Mouse (Mus musculus) CH12.LX (cell line): ENCODE measurements around the gene Tns4. TPM values are rescaled to one million over a fixed set of nuclear protein-coding genes. Genes with fewer than 3 reads are reported as not detected.

Experiments used
- DNase-seq: peaks from one replicate; pipeline ENCODE4 v3.0.0-alpha.2; 2013; ENCODE audit errors: extremely low read depth
- H3K27ac ChIP-seq: 2 replicates; pipeline ENCODE4 v1.5.1; 2012; ENCODE audit warnings: low read depth, mild to moderate bottlenecking, control low read depth, moderate library complexity; ENCODE audit not compliant: insufficient read depth
- H3K27me3 ChIP-seq: replicated peaks from 2 replicates; pipeline ENCODE3; 2012; ENCODE audit warnings: inconsistent platforms
- H3K36me3 ChIP-seq, 2 experiments: replicated peaks in 1 of 2; 2 replicates each; pipeline versions ENCODE3 to v1.6.1; 2012; ENCODE audit warnings: inconsistent platforms in 1 of 2, low read length in 1 of 2, mild to moderate bottlenecking in 1 of 2, mixed read lengths in 1 of 2, moderate library complexity in 1 of 2; ENCODE audit not compliant: control insufficient read depth in 1 of 2, insufficient read depth in 1 of 2
- H3K4me1 ChIP-seq, 2 experiments: 2 replicates each; pipeline ENCODE4 v1.6.1; 2012; ENCODE audit warnings: inconsistent platforms in 1 of 2, moderate library complexity in 1 of 2; ENCODE audit not compliant: insufficient read depth in 2 of 2, control insufficient read depth in 1 of 2
- H3K4me2 ChIP-seq: 2 replicates; pipeline ENCODE4 v1.6.1; 2012; ENCODE audit warnings: low read depth, mild to moderate bottlenecking, control low read depth; ENCODE audit not compliant: poor library complexity, insufficient read depth, severe bottlenecking
- H3K4me3 ChIP-seq, 3 experiments: fragments of 150-350 bp in 1 of 3; sonication (generic) in 1 of 3; replicated peaks in 1 of 3; 2 replicates each; pipeline versions ENCODE3 to v1.5.1; 2011 to 2012; ENCODE audit warnings: low read depth in 2 of 3, low read length in 2 of 3, mild to moderate bottlenecking in 2 of 3, moderate library complexity in 2 of 3, control low read depth in 1 of 3, improper control_type of control experiment in 1 of 3, inconsistent platforms in 1 of 3, mixed read lengths in 1 of 3; ENCODE audit not compliant: poor library complexity in 1 of 3
- H3K79me2 ChIP-seq: replicated peaks from 2 replicates; pipeline ENCODE4 v1.6.1; 2012; ENCODE audit warnings: mild to moderate bottlenecking, moderate library complexity; ENCODE audit not compliant: control insufficient read depth, poor library complexity, insufficient read depth, severe bottlenecking; ENCODE audit errors: extremely low read depth
- H3K9ac ChIP-seq: 2 replicates; pipeline ENCODE4 v1.6.1; 2012; ENCODE audit warnings: low read depth, mild to moderate bottlenecking, control low read depth, moderate library complexity; ENCODE audit not compliant: insufficient read depth
- H3K9me3 ChIP-seq: replicated peaks from 2 replicates; pipeline ENCODE3; 2012; ENCODE audit warnings: low read length, inconsistent platforms, mixed read lengths
- CHD2 ChIP-seq: IDR thresholded peaks from 2 replicates; pipeline ENCODE4 v1.6.1; 2011; ENCODE audit warnings: low read length, improper control_type of control experiment
- ELF1 ChIP-seq: IDR thresholded peaks from 2 replicates; pipeline ENCODE4 v1.6.1; 2014; ENCODE audit warnings: low read depth, mild to moderate bottlenecking, inconsistent platforms, low read length, improper control_type of control experiment
- EP300 ChIP-seq: IDR thresholded peaks from 2 replicates; pipeline ENCODE4 v1.6.1; 2011; ENCODE audit warnings: low read length, improper control_type of control experiment
- GABPA ChIP-seq: IDR thresholded peaks from 2 replicates; pipeline ENCODE4 v1.6.1; 2012; ENCODE audit warnings: low read depth, low read length, improper control_type of control experiment, inconsistent platforms; ENCODE audit not compliant: insufficient replicate concordance
- IRF4 ChIP-seq: IDR thresholded peaks from 2 replicates; pipeline ENCODE4 v1.6.1; 2014; ENCODE audit warnings: low read depth, mild to moderate bottlenecking, inconsistent platforms, low read length, improper control_type of control experiment
- JUN ChIP-seq: IDR thresholded peaks from 2 replicates; pipeline ENCODE4 v1.6.1; 2011; ENCODE audit warnings: low read depth, mild to moderate bottlenecking, low read length, improper control_type of control experiment, moderate library complexity; ENCODE audit not compliant: insufficient read depth
- KAT2A ChIP-seq: IDR thresholded peaks from 2 replicates; pipeline ENCODE4 v1.6.1; 2012; ENCODE audit warnings: low read length, improper control_type of control experiment, inconsistent platforms; ENCODE audit not compliant: insufficient replicate concordance
- MAZ ChIP-seq: IDR thresholded peaks from 2 replicates; pipeline ENCODE4 v1.6.1; 2012; ENCODE audit warnings: low read depth, mild to moderate bottlenecking, inconsistent platforms, low read length, improper control_type of control experiment, moderate library complexity
- MEF2A ChIP-seq: IDR thresholded peaks from 2 replicates; pipeline ENCODE4 v1.6.1; 2014; ENCODE audit warnings: low read depth, mild to moderate bottlenecking, inconsistent platforms, low read length, improper control_type of control experiment, borderline replicate concordance
- MXI1 ChIP-seq: IDR thresholded peaks from 2 replicates; pipeline ENCODE4 v1.6.1; 2011; ENCODE audit warnings: mild to moderate bottlenecking, low read depth, low read length, improper control_type of control experiment
- MYC ChIP-seq: IDR thresholded peaks from 2 replicates; pipeline ENCODE4 v1.6.1; 2011; ENCODE audit warnings: low read depth, mild to moderate bottlenecking, improper control_type of control experiment, low read length
- POLR2A ChIP-seq: IDR thresholded peaks from 2 replicates; pipeline ENCODE4 v1.6.1; 2011; ENCODE audit warnings: low read depth, mild to moderate bottlenecking, improper control_type of control experiment, low read length
- POLR2AphosphoS2 ChIP-seq: IDR thresholded peaks from 2 replicates; pipeline ENCODE4 v1.6.1; 2011; ENCODE audit warnings: low read depth, low read length, improper control_type of control experiment
- RAD21 ChIP-seq: IDR thresholded peaks from 2 replicates; pipeline ENCODE4 v1.6.1; 2011; ENCODE audit warnings: low read depth, mild to moderate bottlenecking, low read length, improper control_type of control experiment, moderate library complexity
- RCOR1 ChIP-seq: conservative IDR thresholded peaks from 2 replicates; pipeline ENCODE4 v1.6.1; 2012; ENCODE audit warnings: low read depth, mild to moderate bottlenecking, inconsistent platforms, low read length, improper control_type of control experiment
- TBP ChIP-seq: conservative IDR thresholded peaks from 2 replicates; pipeline ENCODE4 v1.6.1; 2011; ENCODE audit warnings: low read depth, low read length, improper control_type of control experiment
- USF1 ChIP-seq: IDR thresholded peaks from 2 replicates; pipeline ENCODE4 v1.6.1; 2014; ENCODE audit warnings: low read depth, mild to moderate bottlenecking, inconsistent platforms, low read length, improper control_type of control experiment
- USF2 ChIP-seq: conservative IDR thresholded peaks from 2 replicates; pipeline ENCODE4 v1.6.1; 2011; ENCODE audit warnings: low read depth, low read length, improper control_type of control experiment
- ZC3H11A ChIP-seq: IDR thresholded peaks from 2 replicates; pipeline ENCODE4 v1.6.1; 2012; ENCODE audit warnings: low read depth, mild to moderate bottlenecking, inconsistent platforms, low read length, improper control_type of control experiment
- ZMIZ1 ChIP-seq: IDR thresholded peaks from 2 replicates; pipeline ENCODE4 v1.6.1; 2012; ENCODE audit warnings: low read depth, mild to moderate bottlenecking, inconsistent platforms, low read length, improper control_type of control experiment
- ZNF384 ChIP-seq: IDR thresholded peaks from 2 replicates; pipeline ENCODE4 v1.6.1; 2012; ENCODE audit warnings: low read depth, low read length, improper control_type of control experiment, inconsistent platforms
- dilution Hi-C: fragments of 300-500 bp; cut with MboI; formaldehyde crosslinking; loops from 2 replicates; pipeline ENCODE4 v1.14.3; 2020; ENCODE audit warnings: low sequenced_read_pairs; ENCODE audit not compliant: extremely low pct_unique_long_range_greater_than_20kb, extremely low pct_ligation_motif_present
- in situ Hi-C: fragments of 300-500 bp; cut with MboI; formaldehyde crosslinking; loops from 3 replicates; pipeline ENCODE4 v1.14.3; 2019; ENCODE audit warnings: low sequenced_read_pairs, low pct_ligation_motif_present, low pct_unique_long_range_greater_than_20kb, mixed read lengths
- polyA plus RNA-seq: library from polyadenylated mRNA; unstranded; fragments of >175 nt; gene quantifications from 2 replicates; pipeline ENCODE4 v1.2.1, GENCODE M21; 2012; ENCODE audit warnings: low read depth; ENCODE audit not compliant: insufficient read length
- total RNA-seq, 2 experiments: library from RNA; depleted of rRNA; stranded (reverse); fragments of 300-350 nt in 1 of 2; fragments of >200 nt in 1 of 2; gene quantifications; 2 replicates each; pipeline ENCODE4 v1.2.3; 2012 to 2014

Tns4 gene
- total and polyA plus RNA-seq, 3 experiments: 0.04 to 0.11 TPM; not detected in 1

- Histone ChIP-seq H3K36me3 (no peaks in the 10 kb centered on the region), H3K9me3 (peaks cover 2% of the 10 kb centered on the region), H3K4me1 (no peaks in the 10 kb centered on the region), H3K27ac (no peak overlapping the region), H3K4me2 (no peak overlapping the region), H3K27me3 (peaks cover 56% of the 10 kb centered on the region), H3K4me3 (no peak overlapping the region), H3K9ac (no peak overlapping the region), H3K79me2 (no peaks in the 10 kb centered on the region)
- no peak for DNase-seq
- no peak for TF ChIP-seq RCOR1
- no peak for TF ChIP-seq MAZ
- no peak for TF ChIP-seq CHD2
- TF ChIP-seq ZNF384: 0 out of 2 replicates have a peak, but pooled peaks have one; percentile 9
- in situ Hi-C loops: no loop called here
- dilution Hi-C loops: no loop called here
Measured at GRCm38 (mm10) chr11:99077869-99078268, 11.2 kb downstream of the Tns4 start.

GRCm38 (mm10) chr11:99076744-99077319, 12.3 kb downstream of the Tns4 start:
- no peak for TF ChIP-seq MXI1
- TF ChIP-seq CHD2: no peak
- no peak for TF ChIP-seq TBP
- no peak for TF ChIP-seq USF2
- no peak for TF ChIP-seq KAT2A
- no peak for DNase-seq
- dilution Hi-C loops: no loop called here
- no peaks in the 10 kb centered on the region for H3K79me2 ChIP-seq
- H3K36me3 ChIP-seq: no peaks in the 10 kb centered on the region
- in situ Hi-C loops: no loop called here
- H3K27ac ChIP-seq: no peak overlapping the region
- peaks cover 57% of the 10 kb centered on the region for H3K27me3 ChIP-seq
- H3K9me3 ChIP-seq: peaks cover 2% of the 10 kb centered on the region
- H3K4me1 ChIP-seq: 0 out of 4 replicates have a peak, but pooled peaks cover 0 to 2% of the 10 kb centered on the region in 2 experiments
- no peak overlapping the region for H3K4me3 ChIP-seq
- H3K4me2 ChIP-seq: no peak overlapping the region
- no peak overlapping the region for H3K9ac ChIP-seq

GRCm38 (mm10) chr11:99073781-99074180, 15.3 kb downstream of the Tns4 start:
- no peak overlapping the region for H3K27ac ChIP-seq
- no peaks in the 10 kb centered on the region for H3K9me3 ChIP-seq
- in situ Hi-C loops: no loop called here
- dilution Hi-C loops: no loop called here
- peaks cover 54% of the 10 kb centered on the region for H3K27me3 ChIP-seq
- TF ChIP-seq ELF1 (no peak), ZMIZ1 (no peak), RAD21 (no peak), POLR2AphosphoS2 (no peak), EP300 (no peak), USF1 (no peak), POLR2A (no peak), JUN (no peak), IRF4 (no peak), KAT2A (no peak), ZC3H11A (no peak), MYC (no peak), MAZ (no peak), GABPA (no peak), MEF2A (no peak)
- TF ChIP-seq, all 38 proteins: peak for 0
- Histone ChIP-seq H3K4me3 (no peak overlapping the region), H3K79me2 (no peaks in the 10 kb centered on the region), H3K9ac (no peak overlapping the region), H3K36me3 (no peaks in the 10 kb centered on the region), H3K4me1 (0 out of 4 replicates have a peak, but pooled peaks cover 0 to 2% of the 10 kb centered on the region in 2 experiments), H3K4me2 (no peak overlapping the region)
- DNase-seq: no peak
